Mouse (Mus musculus) stomach, embryonic 15.5 days (tissue): Measurements from ENCODE around the gene Bbs9. TPM values are rescaled to one million over a fixed set of nuclear protein-coding genes. Genes with fewer than 3 reads are reported as not detected.

Experiments
- ATAC-seq: fragments of 200-750 bp; cut with Nextera tagmentation; 2 replicates; pipeline ENCODE4 v1.8.0; 2017; ENCODE audit warnings: low read depth, moderate number of reproducible peaks, moderate TSS enrichment; ENCODE audit not compliant: insufficient read depth, low FRiP score
- H3K27ac ChIP-seq: fragments of 300-500 bp; sonication (generic); 2 replicates; pipeline ENCODE4 v1.5.1; 2015; ENCODE audit warnings: mild to moderate bottlenecking, inconsistent platforms
- H3K27me3 ChIP-seq: fragments of 300-500 bp; sonication (generic); replicated peaks from 2 replicates; pipeline ENCODE4 v1.6.1; 2015; ENCODE audit warnings: inconsistent platforms
- H3K36me3 ChIP-seq: fragments of 300-500 bp; sonication (generic); 2 replicates; pipeline ENCODE4 v1.6.1; 2015; ENCODE audit warnings: inconsistent platforms
- H3K4me1 ChIP-seq: fragments of 300-500 bp; sonication (generic); 2 replicates; pipeline ENCODE4 v1.6.1; 2015; ENCODE audit warnings: inconsistent platforms
- H3K4me2 ChIP-seq: fragments of 300-500 bp; sonication (generic); 2 replicates; pipeline ENCODE4 v1.6.1; 2015; ENCODE audit warnings: mild to moderate bottlenecking, inconsistent platforms
- H3K4me3 ChIP-seq: fragments of 300-500 bp; sonication (generic); replicated peaks from 2 replicates; pipeline ENCODE4 v1.5.1; 2015; ENCODE audit warnings: inconsistent platforms
- H3K9ac ChIP-seq: fragments of 300-500 bp; sonication (generic); 2 replicates; pipeline ENCODE4 v1.6.1; 2015; ENCODE audit warnings: inconsistent platforms
- H3K9me3 ChIP-seq: fragments of 300-500 bp; sonication (generic); 2 replicates; pipeline ENCODE4 v1.6.1; 2016; ENCODE audit warnings: inconsistent platforms
- WGBS: fragments of 180-500 bp; shearing (Covaris S2); methylation state at CpG from one replicate; pipeline ENCODE4 v1.1.7; 2015; 5-methylcytosine and 5-hydroxymethylcytosine counted together
- polyA plus RNA-seq: library from polyadenylated mRNA; unstranded; fragments of >200 nt; fragmentation: Nextera tagmentation; extraction: Ambion mirVana; gene quantifications from 2 replicates; pipeline ENCODE4 v1.2.1, GENCODE M21; 2015

Bbs9 gene
- polyA plus RNA-seq, 1 experiment from 2014 or later, result 9.9 TPM

- no peak for ATAC-seq
- Histone ChIP-seq H3K4me1 (no peaks in the 10 kb centered on the region), H3K4me2 (no peak overlapping the region), H3K36me3 (no peaks in the 10 kb centered on the region), H3K9ac (no peak overlapping the region), H3K4me3 (no peak overlapping the region), H3K27ac (no peak overlapping the region), H3K9me3 (no peaks in the 10 kb centered on the region), H3K27me3 (no peaks in the 10 kb centered on the region)
- WGBS, result 72% methylated on average over 3 of the region's 3 CpGs
Measured at GRCm38 (mm10) chr9:22870661-22871060, 395.1 kb downstream of the Bbs9 start.

GRCm38 (mm10) chr9:22875231-22875630 lies 399.7 kb downstream of the Bbs9 start:
- no peak for ATAC-seq
- Histone ChIP-seq H3K9me3 (no peaks in the 10 kb centered on the region), H3K4me1 (no peaks in the 10 kb centered on the region), H3K4me2 (no peak overlapping the region), H3K9ac (no peak overlapping the region), H3K27ac (no peak overlapping the region), H3K4me3 (no peak overlapping the region), H3K27me3 (no peaks in the 10 kb centered on the region), H3K36me3 (no peaks in the 10 kb centered on the region)
- 67% methylated on average over 1 of the region's 1 CpGs for WGBS

GRCm38 (mm10) chr9:22879266-22879665 lies 403.8 kb downstream of the Bbs9 start:
- no peak overlapping the region for H3K4me2 ChIP-seq
- no peaks in the 10 kb centered on the region for H3K4me1 ChIP-seq
- WGBS, result 67% methylated on average over 3 of the region's 3 CpGs
- no peaks in the 10 kb centered on the region for H3K27me3 ChIP-seq
- H3K4me3 ChIP-seq, result no peak overlapping the region
- no peak overlapping the region for H3K27ac ChIP-seq
- no peak overlapping the region for H3K9ac ChIP-seq
- H3K36me3 ChIP-seq, result no peaks in the 10 kb centered on the region
- H3K9me3 ChIP-seq, result no peaks in the 10 kb centered on the region
- ATAC-seq, result no peak

GRCm38 (mm10) chr9:22886351-22886750 lies 410.8 kb downstream of the Bbs9 start:
- no peaks in the 10 kb centered on the region for H3K4me1 ChIP-seq
- H3K9ac ChIP-seq, result no peak overlapping the region
- no peak for ATAC-seq
- no peak overlapping the region for H3K27ac ChIP-seq
- 81% methylated on average over 4 of the region's 4 CpGs for WGBS
- no peak overlapping the region for H3K4me2 ChIP-seq
- H3K4me3 ChIP-seq, result no peak overlapping the region
- no peaks in the 10 kb centered on the region for H3K9me3 ChIP-seq
- no peaks in the 10 kb centered on the region for H3K27me3 ChIP-seq
- H3K36me3 ChIP-seq, result no peaks in the 10 kb centered on the region

GRCm38 (mm10) chr9:22905434-22905833 lies 429.9 kb downstream of the Bbs9 start:
- Histone ChIP-seq H3K4me3 (no peak overlapping the region), H3K36me3 (no peaks in the 10 kb centered on the region), H3K9ac (no peak overlapping the region), H3K4me1 (no peaks in the 10 kb centered on the region), H3K27ac (no peak overlapping the region), H3K27me3 (no peaks in the 10 kb centered on the region), H3K9me3 (no peaks in the 10 kb centered on the region), H3K4me2 (no peak overlapping the region)
- 63% methylated on average over 3 of the region's 3 CpGs for WGBS
- ATAC-seq, result no peak

- Histone ChIP-seq H3K27ac (no peak overlapping the region), H3K4me2 (no peak overlapping the region), H3K36me3 (no peaks in the 10 kb centered on the region), H3K9me3 (no peaks in the 10 kb centered on the region), H3K9ac (no peak overlapping the region), H3K27me3 (no peaks in the 10 kb centered on the region), H3K4me1 (no peaks in the 10 kb centered on the region), H3K4me3 (no peak overlapping the region)
- ATAC-seq, result no peak
Measured at GRCm38 (mm10) chr9:22916808-22917207, 441.3 kb downstream of the Bbs9 start.

GRCm38 (mm10) chr9:22935645-22936044 lies 460.1 kb downstream of the Bbs9 start:
- Histone ChIP-seq H3K4me2 (no peak overlapping the region), H3K36me3 (no peaks in the 10 kb centered on the region), H3K27me3 (no peaks in the 10 kb centered on the region), H3K4me3 (no peak overlapping the region), H3K9ac (no peak overlapping the region), H3K27ac (no peak overlapping the region), H3K9me3 (no peaks in the 10 kb centered on the region), H3K4me1 (no peaks in the 10 kb centered on the region)
- no peak for ATAC-seq

Other genes with a start within 250 kb of the Bbs9 start
- gene Zfp599, start 215.8 kb upstream of the Bbs9 start, polyA plus RNA-seq, result 3.9 and 4.4 TPM in 2 replicates
- gene Zfp810, start 168.1 kb upstream of the Bbs9 start, polyA plus RNA-seq, result 15.7 and 20.1 TPM in 2 replicates
- 47.9 and 49.8 TPM in 2 replicates for gene Anln, start 86.5 kb upstream of the Bbs9 start, polyA plus RNA-seq
- gene 9530077C05Rik, start 64.2 kb upstream of the Bbs9 start, polyA plus RNA-seq, result 4.0 and 5.6 TPM in 2 replicates
- gene Gm17545, start 21.4 kb upstream of the Bbs9 start, polyA plus RNA-seq, result not detected in 2 replicates
- 79.5 and 81.0 TPM in 2 replicates for gene Rp9, start 6.0 kb upstream of the Bbs9 start, polyA plus RNA-seq